Mouse (Mus musculus) limb, embryonic 13.5 days (tissue): ENCODE measurements at regions not wholly inside any gene's neighbourhood (a gene's known extent, or its start where the extent isn't known, plus 50 kb on each side); places are given as distances from the start of the nearest gene placed in this dataset.
A peak's percentile ranks its signal among the peaks of the same experiment; 100 is the strongest.

Experiments
- ATAC-seq: fragments of 200-750 bp; cut with Nextera tagmentation; 2 replicates; pipeline ENCODE4 v1.8.0; 2017; ENCODE audit warnings: low read depth, moderate number of reproducible peaks, moderate TSS enrichment; ENCODE audit not compliant: low FRiP score
- H3K27ac ChIP-seq: fragments of 300-500 bp; sonication (generic); 2 replicates; pipeline ENCODE4 v1.5.1; 2015; ENCODE audit warnings: inconsistent platforms, mild to moderate bottlenecking, moderate library complexity
- H3K27me3 ChIP-seq: fragments of 300-500 bp; sonication (generic); 2 replicates; pipeline ENCODE4 v1.6.1; 2015; ENCODE audit warnings: mild to moderate bottlenecking, inconsistent platforms
- H3K36me3 ChIP-seq: fragments of 300-500 bp; sonication (generic); 2 replicates; pipeline ENCODE4 v1.6.1; 2015; ENCODE audit warnings: inconsistent platforms, mild to moderate bottlenecking, moderate library complexity
- H3K4me1 ChIP-seq: fragments of 300-500 bp; sonication (generic); 2 replicates; pipeline ENCODE4 v1.6.1; 2015; ENCODE audit warnings: inconsistent platforms
- H3K4me2 ChIP-seq: fragments of 300-500 bp; sonication (generic); replicated peaks from 2 replicates; pipeline ENCODE4 v1.6.1; 2015; ENCODE audit warnings: inconsistent platforms, mild to moderate bottlenecking, moderate library complexity
- H3K4me3 ChIP-seq: fragments of 300-500 bp; sonication (generic); 2 replicates; pipeline ENCODE4 v1.5.1; 2015; ENCODE audit warnings: moderate library complexity, mild to moderate bottlenecking, inconsistent platforms
- H3K9ac ChIP-seq: fragments of 300-500 bp; sonication (generic); 2 replicates; pipeline ENCODE4 v1.6.1; 2015; ENCODE audit warnings: mild to moderate bottlenecking, inconsistent platforms
- H3K9me3 ChIP-seq: fragments of 300-500 bp; sonication (generic); 2 replicates; pipeline ENCODE4 v1.6.1; 2016; ENCODE audit warnings: inconsistent platforms
- WGBS: fragments of 180-500 bp; shearing (Covaris S2); methylation state at CpG from one replicate; pipeline ENCODE4 v1.1.7; 2015; 5-methylcytosine and 5-hydroxymethylcytosine counted together

DNA sequence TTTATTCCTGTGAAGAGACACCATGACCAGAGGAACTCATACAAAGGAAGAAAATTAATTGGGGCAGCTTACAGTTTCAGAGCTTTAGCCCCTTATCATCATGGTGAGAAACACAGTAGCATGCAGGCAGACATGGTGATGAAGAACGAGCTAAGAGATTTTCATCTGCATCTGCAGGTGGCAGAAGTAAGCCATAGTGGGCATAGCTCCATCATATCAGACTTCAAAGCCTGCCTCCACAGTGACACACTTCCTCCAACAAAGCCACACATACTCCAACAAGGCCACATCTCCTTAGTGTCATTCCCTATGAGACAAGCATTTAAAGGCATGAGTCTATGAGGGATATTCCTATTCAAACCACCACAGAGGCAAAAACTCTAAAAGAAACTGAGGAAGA is 800.7 kb upstream of the Pcdh9 start:
- Histone ChIP-seq H3K9me3 (no peaks in the 10 kb centered on the region), H3K4me2 (no peak overlapping the region), H3K4me1 (no peaks in the 10 kb centered on the region), H3K27ac (no peak overlapping the region), H3K4me3 (no peak overlapping the region), H3K36me3 (no peaks in the 10 kb centered on the region), H3K9ac (no peak overlapping the region), H3K27me3 (no peaks in the 10 kb centered on the region)
- WGBS: 72% methylated on average over 1 of the region's 1 CpGs
- ATAC-seq: no peak

- Histone ChIP-seq H3K9me3 (no peaks in the 10 kb centered on the region), H3K9ac (no peak overlapping the region), H3K27ac (no peak overlapping the region), H3K4me3 (no peak overlapping the region), H3K4me1 (no peaks in the 10 kb centered on the region), H3K36me3 (no peaks in the 10 kb centered on the region), H3K4me2 (no peak overlapping the region), H3K27me3 (no peaks in the 10 kb centered on the region)
- no peak for ATAC-seq
- WGBS: 71% methylated on average over 1 of the region's 3 CpGs
These were observed 787.2 kb upstream of the Pcdh9 start for GRCm38 (mm10) chr14:94677716-94678115.

DNA sequence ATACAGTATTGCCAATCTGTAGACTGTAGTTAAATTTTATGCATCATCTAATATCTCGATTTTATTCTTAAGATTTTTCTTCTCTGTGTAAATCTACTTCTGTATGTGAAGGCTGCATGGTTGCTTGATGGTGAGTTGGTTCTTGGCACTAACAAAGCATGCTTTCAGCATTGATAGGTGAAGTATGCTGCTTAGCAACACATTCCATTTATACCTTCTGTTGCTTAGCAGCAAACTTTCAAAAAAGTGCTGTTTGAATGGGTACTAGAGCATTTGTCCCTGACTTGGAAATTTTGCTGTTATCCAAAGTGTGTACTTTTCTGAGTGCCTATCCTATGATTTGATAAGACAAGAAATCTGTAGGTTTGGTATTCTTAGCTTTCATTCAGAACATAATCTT is 763.1 kb upstream of the Pcdh9 start:
- no peak overlapping the region for H3K27ac ChIP-seq
- H3K4me1 ChIP-seq: no peaks in the 10 kb centered on the region
- no peaks in the 10 kb centered on the region for H3K9me3 ChIP-seq
- ATAC-seq: no peak
- no peaks in the 10 kb centered on the region for H3K36me3 ChIP-seq
- H3K4me2 ChIP-seq: no peak overlapping the region
- 73% methylated on average over 1 of the region's 1 CpGs for WGBS
- H3K27me3 ChIP-seq: no peaks in the 10 kb centered on the region
- no peak overlapping the region for H3K4me3 ChIP-seq
- no peak overlapping the region for H3K9ac ChIP-seq

GRCm38 (mm10) chr14:94615006-94615405 is 724.5 kb upstream of the Pcdh9 start:
- Histone ChIP-seq H3K27me3 (no peaks in the 10 kb centered on the region), H3K4me3 (no peak overlapping the region), H3K4me2 (no peak overlapping the region), H3K4me1 (no peaks in the 10 kb centered on the region), H3K27ac (no peak overlapping the region), H3K9me3 (no peaks in the 10 kb centered on the region), H3K9ac (no peak overlapping the region), H3K36me3 (no peaks in the 10 kb centered on the region)
- 0 out of 2 replicates have a peak, but pooled peaks have one; percentile 40 for ATAC-seq
- 24% methylated on average over 5 of the region's 5 CpGs for WGBS
